Mouse (Mus musculus) cerebellum, adult 9-11 months (tissue): ENCODE measurements at regions not wholly inside any gene's neighbourhood (a gene's known extent, or its start where the extent isn't known, plus 50 kb on each side); places are given as distances from the start of the nearest gene placed in this dataset.
A peak's percentile ranks its signal among the peaks of the same experiment; 100 is the strongest.

Source experiments
- DNase-seq: peaks from one replicate; pipeline ENCODE4 v3.0.0; 2022

- no peak for DNase-seq
These were observed 426.8 kb upstream of the 2610001J05Rik start for GRCm38 (mm10) chr6:14298167-14298566.

GRCm38 (mm10) chr6:14297428-14297827, 426.1 kb upstream of the 2610001J05Rik start:
- no peak for DNase-seq

GRCm38 (mm10) chr6:14290843-14291242, 419.5 kb upstream of the 2610001J05Rik start:
- no peak for DNase-seq

- peak; percentile 40 for DNase-seq
These were observed 410.2 kb upstream of the 2610001J05Rik start for GRCm38 (mm10) chr6:14281476-14281875.

- no peak for DNase-seq
These were observed 390.6 kb upstream of the 2610001J05Rik start for GRCm38 (mm10) chr6:14261941-14262340.

GRCm38 (mm10) chr6:14240331-14240730, 369.0 kb upstream of the 2610001J05Rik start:
- DNase-seq = no peak

- DNase-seq = no peak
These were observed 367.8 kb upstream of the 2610001J05Rik start for GRCm38 (mm10) chr6:14239151-14239550.

GRCm38 (mm10) chr6:14230823-14231222, 359.5 kb upstream of the 2610001J05Rik start:
- no peak for DNase-seq

GRCm38 (mm10) chr6:14207509-14207908, 336.2 kb upstream of the 2610001J05Rik start:
- peak; percentile 45 for DNase-seq

- DNase-seq = no peak
These were observed 325.8 kb upstream of the 2610001J05Rik start for GRCm38 (mm10) chr6:14197107-14197506.

GRCm38 (mm10) chr6:14195351-14195750, 324.0 kb upstream of the 2610001J05Rik start:
- DNase-seq = no peak

- no peak for DNase-seq
These were observed 320.2 kb upstream of the 2610001J05Rik start for GRCm38 (mm10) chr6:14191387-14192023.

- no peak for DNase-seq
These were observed 314.7 kb upstream of the 2610001J05Rik start for GRCm38 (mm10) chr6:14185921-14186420.

GRCm38 (mm10) chr6:14147370-14147769, 276.1 kb upstream of the 2610001J05Rik start:
- DNase-seq = no peak

- DNase-seq = no peak
These were observed 275.1 kb upstream of the 2610001J05Rik start for GRCm38 (mm10) chr6:14146394-14146793.

GRCm38 (mm10) chr6:14142107-14142751, 270.9 kb upstream of the 2610001J05Rik start:
- DNase-seq = no peak

GRCm38 (mm10) chr6:14130392-14131144, 259.2 kb upstream of the 2610001J05Rik start:
- no peak for DNase-seq

GRCm38 (mm10) chr6:14129394-14129793, 258.1 kb upstream of the 2610001J05Rik start:
- no peak for DNase-seq

- no peak for DNase-seq
These were observed 251.0 kb upstream of the 2610001J05Rik start for GRCm38 (mm10) chr6:14122311-14122710.

- DNase-seq = no peak
These were observed 250.2 kb upstream of the 2610001J05Rik start for GRCm38 (mm10) chr6:14121479-14121878.

GRCm38 (mm10) chr6:14094907-14095306, 223.6 kb upstream of the 2610001J05Rik start:
- DNase-seq = no peak

- DNase-seq = no peak
These were observed 210.6 kb upstream of the 2610001J05Rik start for GRCm38 (mm10) chr6:14081884-14082283.

GRCm38 (mm10) chr6:14063735-14064134, 192.4 kb upstream of the 2610001J05Rik start:
- no peak for DNase-seq

- DNase-seq = no peak
These were observed 175.2 kb upstream of the 2610001J05Rik start for GRCm38 (mm10) chr6:14046560-14046959.
